Mouse (Mus musculus) cortical plate, adult 2 months (tissue): ENCODE data around the gene Rnase11.

Source experiments
- CTCF ChIP-seq: fragments of 200-500 bp; IDR thresholded peaks from 2 replicates; pipeline ENCODE4 v1.5.1; 2011; ENCODE audit warnings: mild to moderate bottlenecking, control low read depth, low read length; ENCODE audit not compliant: insufficient read depth; ENCODE audit errors: extremely low read depth
- POLR2A ChIP-seq: fragments of 200-500 bp; IDR thresholded peaks from 2 replicates; pipeline ENCODE4 v1.6.1; 2011; ENCODE audit warnings: mild to moderate bottlenecking, low read length, control low read depth; ENCODE audit not compliant: insufficient read depth; ENCODE audit errors: extremely low read depth

DNA sequence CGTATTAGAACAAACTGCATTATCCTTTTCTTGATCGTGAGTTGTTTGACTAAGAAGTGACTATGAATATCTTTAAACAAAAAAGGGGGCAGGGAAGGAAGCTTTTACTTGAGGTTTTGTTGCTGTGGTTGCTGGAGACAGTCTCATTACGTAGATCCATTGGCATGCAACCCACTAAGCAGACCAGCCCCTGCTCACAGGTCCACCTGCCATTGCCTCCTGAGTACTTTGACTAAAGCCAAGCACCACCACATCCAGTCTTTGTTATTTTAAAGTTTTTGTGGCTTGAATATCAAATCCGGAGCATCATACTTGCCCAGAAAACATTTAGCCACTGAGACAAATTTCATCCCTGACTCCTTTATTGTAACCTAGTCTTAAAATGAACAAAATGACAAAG, 13.7 kb downstream of the Rnase11 start:
- TF ChIP-seq POLR2A (no peak), CTCF (no peak)
